Mouse (Mus musculus) heart, embryonic 16.5 days (tissue): ENCODE results near the gene Tcap. TPM values are rescaled to one million over a fixed set of nuclear protein-coding genes. Genes with fewer than 3 reads are reported as not detected.

Experiments used
- ATAC-seq: fragments of 200-750 bp; cut with Nextera tagmentation; replicated peaks from 2 replicates; pipeline ENCODE4 v1.8.0; 2017; ENCODE audit warnings: moderate number of reproducible peaks; ENCODE audit not compliant: insufficient read depth, low FRiP score; ENCODE audit errors: extremely low read depth
- H3K27ac ChIP-seq: fragments of 300-500 bp; sonication (generic); 2 replicates; pipeline ENCODE4 v1.5.1; 2014; ENCODE audit warnings: mild to moderate bottlenecking, low read length, control low read depth, moderate library complexity
- H3K27me3 ChIP-seq: fragments of 300-500 bp; sonication (generic); 2 replicates; pipeline ENCODE4 v1.6.1; 2014; ENCODE audit warnings: low read length, mixed read lengths; ENCODE audit not compliant: control insufficient read depth, insufficient read depth
- H3K36me3 ChIP-seq: fragments of 300-500 bp; sonication (generic); 2 replicates; pipeline ENCODE4 v1.6.1; 2014; ENCODE audit not compliant: control insufficient read depth, insufficient read depth
- H3K4me1 ChIP-seq: fragments of 300-500 bp; sonication (generic); 2 replicates; pipeline ENCODE4 v1.6.1; 2014; ENCODE audit warnings: low read length, mixed read lengths; ENCODE audit not compliant: control insufficient read depth, insufficient read depth
- H3K4me2 ChIP-seq: fragments of 300-500 bp; sonication (generic); 2 replicates; pipeline ENCODE4 v1.6.1; 2014; ENCODE audit warnings: low read depth, mild to moderate bottlenecking, control low read depth, low read length
- H3K4me3 ChIP-seq: fragments of 300-500 bp; sonication (generic); 2 replicates; pipeline ENCODE4 v1.5.1; 2014; ENCODE audit warnings: mild to moderate bottlenecking, control low read depth, low read length
- H3K9ac ChIP-seq: fragments of 300-500 bp; sonication (generic); 2 replicates; pipeline ENCODE4 v1.6.1; 2014; ENCODE audit warnings: low read length, control low read depth
- H3K9me3 ChIP-seq: fragments of 300-500 bp; sonication (generic); replicated peaks from 2 replicates; pipeline ENCODE4 v1.6.1; 2016; ENCODE audit warnings: low read length; ENCODE audit not compliant: control insufficient read depth
- WGBS: fragments of 180-500 bp; shearing (Covaris S2); extraction: QIAGEN DNeasy Blood & Tissue Kit; methylation state at CpG from one replicate; pipeline ENCODE4 v1.1.7; 2014; 5-methylcytosine and 5-hydroxymethylcytosine counted together
- polyA plus RNA-seq: library from polyadenylated mRNA; unstranded; fragments of >200 nt; fragmentation: Nextera tagmentation; extraction: Ambion mirVana; gene quantifications from 2 replicates; pipeline ENCODE4 v1.2.1, GENCODE M21; 2015

Tcap gene
- polyA plus RNA-seq, 1 experiment from 2014 or later = 175 TPM

- Histone ChIP-seq H3K4me1 (peaks cover 59% of the 10 kb centered on the region), H3K9me3 (no peaks in the 10 kb centered on the region), H3K9ac (peak within 1 kb of the TSS; percentile 99), H3K36me3 (no peaks in the 10 kb centered on the region), H3K27ac (peak within 1 kb of the TSS; percentile 97), H3K4me3 (peak within 1 kb of the TSS; percentile 99), H3K4me2 (peak within 1 kb of the TSS; percentile 82), H3K27me3 (no peaks in the 10 kb centered on the region)
- under 1% methylated on average over 49 of the region's 49 CpGs for WGBS
- ATAC-seq = peak; percentile 88
Measured at GRCm38 (mm10) chr11:98412273-98412796, 28.7 kb downstream of the Tcap start, which contains the start of gene Erbb2. TSS of gene Erbb2 (plus strand) at chr11:98412470.

DNA sequence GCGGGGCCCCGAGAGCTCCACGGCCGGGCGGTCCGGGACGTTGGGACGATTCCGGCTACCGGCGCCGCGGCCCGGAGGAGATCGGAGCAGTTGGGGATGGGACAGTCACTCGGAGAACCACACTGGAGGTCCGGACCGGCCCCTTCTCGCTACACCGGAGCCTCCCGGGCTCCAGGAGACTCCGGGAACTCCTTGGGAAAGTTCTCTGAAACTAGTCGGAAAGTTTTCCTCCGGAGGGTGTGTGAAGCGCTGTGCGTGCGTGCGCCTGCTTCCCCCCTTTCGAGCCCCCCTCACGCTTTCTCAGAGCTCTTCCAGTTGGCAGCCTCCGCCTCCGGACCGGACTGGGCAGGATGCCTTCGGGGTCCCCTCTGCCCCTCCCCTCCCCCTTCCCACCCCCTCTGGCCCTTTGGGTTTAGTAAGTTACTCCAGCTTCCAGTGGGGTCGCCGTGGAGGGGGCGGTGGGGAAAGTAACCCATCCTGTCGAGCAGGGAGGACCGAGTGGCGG is 29.2 kb downstream of the Tcap start:
- Histone ChIP-seq H3K36me3 (no peaks in the 10 kb centered on the region), H3K4me3 (peak overlapping the region; percentile 99), H3K4me1 (peaks cover 62% of the 10 kb centered on the region), H3K4me2 (peak overlapping the region; percentile 82), H3K9ac (peak overlapping the region; percentile 99), H3K27me3 (no peaks in the 10 kb centered on the region), H3K9me3 (no peaks in the 10 kb centered on the region), H3K27ac (peak overlapping the region; percentile 97)
- peak; percentile 40 for ATAC-seq
- WGBS = under 1% methylated on average over 39 of the region's 40 CpGs

- no peaks in the 10 kb centered on the region for H3K36me3 ChIP-seq
- H3K9me3 ChIP-seq = no peaks in the 10 kb centered on the region
- no peaks in the 10 kb centered on the region for H3K27me3 ChIP-seq
- H3K9ac ChIP-seq = peak overlapping the region; percentile 99
- 12% methylated on average over 7 of the region's 7 CpGs for WGBS
- H3K4me1 ChIP-seq = peaks cover 68% of the 10 kb centered on the region
- H3K4me2 ChIP-seq = peak overlapping the region; percentile 82
- peak overlapping the region; percentile 97 for H3K27ac ChIP-seq
- ATAC-seq = no peak
- peak overlapping the region; percentile 99 for H3K4me3 ChIP-seq
Measured at GRCm38 (mm10) chr11:98413731-98414130, 30.1 kb downstream of the Tcap start.

DNA sequence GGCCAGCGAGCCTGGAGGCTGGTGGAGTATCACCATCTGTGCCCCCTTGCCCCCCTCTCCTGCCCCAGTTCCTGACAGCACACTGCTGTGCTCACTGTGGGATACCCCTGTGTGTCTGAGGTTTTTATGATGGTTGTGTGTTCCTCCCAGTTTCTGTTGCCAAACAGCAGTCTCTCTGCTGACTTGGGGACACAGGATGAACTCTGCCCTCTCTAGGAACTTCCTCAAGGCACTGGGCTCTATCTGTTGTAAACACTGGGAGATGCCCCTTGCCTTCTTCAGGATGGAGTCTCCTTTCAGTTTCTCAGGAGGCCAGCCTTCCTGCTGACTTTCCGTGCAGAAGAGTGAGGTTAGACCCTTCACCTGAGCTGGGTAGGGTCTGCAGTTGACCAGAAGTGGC is 30.6 kb downstream of the Tcap start:
- H3K9me3 ChIP-seq = no peaks in the 10 kb centered on the region
- H3K36me3 ChIP-seq = no peaks in the 10 kb centered on the region
- H3K4me2 ChIP-seq = peak overlapping the region; percentile 82
- H3K4me1 ChIP-seq = peaks cover 68% of the 10 kb centered on the region
- 25% methylated on average over 2 of the region's 2 CpGs for WGBS
- no peak for ATAC-seq
- H3K27me3 ChIP-seq = no peaks in the 10 kb centered on the region
- H3K9ac ChIP-seq = peak overlapping the region; percentile 99
- no peak overlapping the region for H3K27ac ChIP-seq
- H3K4me3 ChIP-seq = peak overlapping the region; percentile 99

DNA sequence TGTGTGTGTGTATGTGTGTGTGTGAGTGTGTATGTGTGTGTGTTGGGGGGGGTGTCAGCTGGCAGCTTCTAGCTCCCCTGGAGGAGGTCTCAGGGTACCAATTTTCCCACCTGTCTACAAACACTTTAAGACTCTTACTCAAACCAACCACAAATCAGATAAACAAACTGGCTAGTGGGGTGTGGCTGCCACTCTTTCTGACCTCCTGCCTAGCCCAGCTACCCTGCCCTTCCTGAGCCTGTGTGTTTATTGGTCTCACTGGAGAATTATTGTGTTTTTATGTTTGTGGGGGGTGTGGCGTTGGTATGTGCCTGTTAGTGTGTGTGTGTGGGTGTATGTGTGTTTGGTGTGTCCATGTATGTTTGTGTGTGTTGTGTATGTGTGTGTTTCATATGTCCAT is 33.5 kb downstream of the Tcap start:
- H3K9ac ChIP-seq = no peak overlapping the region
- peaks cover 52% of the 10 kb centered on the region for H3K4me1 ChIP-seq
- H3K27me3 ChIP-seq = no peaks in the 10 kb centered on the region
- ATAC-seq = no peak
- WGBS = 88% methylated on average over 1 of the region's 1 CpGs
- no peak overlapping the region for H3K4me2 ChIP-seq
- H3K27ac ChIP-seq = no peak overlapping the region
- H3K36me3 ChIP-seq = 0 out of 2 replicates have a peak, but pooled peaks cover 4% of the 10 kb centered on the region
- H3K9me3 ChIP-seq = no peaks in the 10 kb centered on the region
- no peak overlapping the region for H3K4me3 ChIP-seq

DNA sequence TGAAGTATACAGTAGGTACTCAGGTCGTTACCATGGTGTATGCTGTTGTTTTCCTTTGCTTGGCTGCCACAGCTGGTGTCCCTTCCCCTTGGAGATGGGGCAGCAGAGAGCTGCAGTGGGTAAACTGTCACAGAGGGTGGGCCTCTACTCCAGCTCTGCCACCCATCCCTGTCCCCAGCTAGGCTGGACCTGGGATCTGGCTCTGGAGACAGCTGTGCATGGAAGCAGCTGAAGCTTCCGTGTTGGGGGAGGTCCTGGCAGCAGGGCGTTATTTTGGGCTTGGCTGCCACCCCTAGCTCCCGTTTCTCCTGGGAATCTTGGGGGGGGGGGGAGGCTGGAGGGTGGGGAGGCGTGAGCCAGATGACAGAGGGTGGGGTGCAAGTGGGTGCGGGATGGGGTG is 34.7 kb downstream of the Tcap start:
- Histone ChIP-seq H3K36me3 (peaks cover 16% of the 10 kb centered on the region), H3K9ac (no peak overlapping the region), H3K4me3 (no peak overlapping the region), H3K4me1 (peaks cover 52% of the 10 kb centered on the region), H3K27ac (peak overlapping the region; percentile 47), H3K27me3 (no peaks in the 10 kb centered on the region), H3K4me2 (no peak overlapping the region), H3K9me3 (no peaks in the 10 kb centered on the region)
- WGBS = 40% methylated on average over 5 of the region's 6 CpGs
- no peak for ATAC-seq

DNA sequence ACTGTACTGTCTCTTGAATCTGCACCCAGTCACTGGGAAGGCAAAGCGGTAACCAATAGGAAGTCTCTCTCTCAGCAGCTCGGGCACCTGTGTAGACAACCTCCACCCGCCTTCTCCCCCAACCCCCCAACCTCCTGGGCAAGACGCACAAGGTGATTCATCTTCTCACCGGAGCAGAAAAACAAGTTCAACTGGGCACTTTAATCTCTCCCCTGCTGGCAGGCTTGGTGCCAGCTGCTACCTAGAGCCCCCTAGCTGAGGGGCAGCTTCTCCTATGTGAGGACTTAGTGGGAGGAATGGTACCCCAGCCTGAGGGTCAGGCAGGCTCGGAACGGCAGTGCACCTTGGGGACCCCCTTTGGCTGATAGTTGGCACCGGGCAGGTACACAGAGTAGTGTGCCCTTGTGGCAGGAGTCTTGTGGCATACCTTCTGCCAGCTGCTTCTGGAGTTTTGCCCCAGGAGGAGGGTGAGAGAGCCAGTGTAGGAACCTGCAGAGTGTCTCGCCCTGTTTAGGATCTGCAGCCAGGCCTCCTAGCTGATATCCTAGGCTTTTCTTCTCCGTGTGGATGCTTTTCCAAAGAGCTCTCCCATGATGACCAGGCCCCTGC is 35.4 kb downstream of the Tcap start:
- Histone ChIP-seq H3K36me3 (peaks cover 23% of the 10 kb centered on the region), H3K27ac (peak overlapping the region; percentile 19; the same call in 1 of the 2 replicates), H3K27me3 (no peaks in the 10 kb centered on the region), H3K4me3 (no peak overlapping the region), H3K4me1 (peaks cover 47% of the 10 kb centered on the region), H3K9ac (no peak overlapping the region), H3K9me3 (no peaks in the 10 kb centered on the region), H3K4me2 (no peak overlapping the region)
- ATAC-seq = no peak
- WGBS = 74% methylated on average over 10 of the region's 10 CpGs

- Histone ChIP-seq H3K36me3 (peaks cover 71% of the 10 kb centered on the region), H3K4me2 (no peak overlapping the region), H3K4me1 (no peaks in the 10 kb centered on the region), H3K27ac (no peak overlapping the region), H3K9ac (no peak overlapping the region), H3K4me3 (no peak overlapping the region), H3K9me3 (no peaks in the 10 kb centered on the region), H3K27me3 (no peaks in the 10 kb centered on the region)
- WGBS = 90% methylated on average over 7 of the region's 7 CpGs
- no peak for ATAC-seq
Measured at GRCm38 (mm10) chr11:98426592-98426991, 43.0 kb downstream of the Tcap start.

GRCm38 (mm10) chr11:98428436-98428835 is 44.8 kb downstream of the Tcap start:
- Histone ChIP-seq H3K4me3 (no peak overlapping the region), H3K9me3 (no peaks in the 10 kb centered on the region), H3K27ac (no peak overlapping the region), H3K9ac (no peak overlapping the region), H3K4me1 (no peaks in the 10 kb centered on the region), H3K27me3 (no peaks in the 10 kb centered on the region), H3K36me3 (peaks cover 64% of the 10 kb centered on the region), H3K4me2 (no peak overlapping the region)
- 82% methylated on average over 5 of the region's 5 CpGs for WGBS
- ATAC-seq = no peak
